Mouse (Mus musculus): ENCODE data around the gene Znhit3. TPM values are rescaled to one million over a fixed set of nuclear protein-coding genes. Genes with fewer than 3 reads are reported as not detected.
"Not testable (repeated sequence)": the region's sequence is repeated elsewhere in the genome, so short reads cannot be mapped to it uniquely, and the experiment has no call there.

The Znhit3 gene
- total RNA-seq, 1 experiment from 2014 or later = 11.8 TPM

- no peak for ATAC-seq (ENCODE audit: extremely low read depth, insufficient number of reproducible peaks, low FRiP score, poor library complexity, severe bottlenecking)
Measured at GRCm38 (mm10) chr11:84880971-84881370, 35.2 kb downstream of the Znhit3 start.

GRCm38 (mm10) chr11:84880465-84880961 lies 35.7 kb downstream of the Znhit3 start:
- peak; percentile 26; the same call in 1 of the 2 replicates for ATAC-seq (ENCODE audit: extremely low read depth, insufficient number of reproducible peaks, low FRiP score, poor library complexity, severe bottlenecking)

- ATAC-seq (ENCODE audit: extremely low read depth, insufficient number of reproducible peaks, low FRiP score, poor library complexity, severe bottlenecking) = peak; percentile 66
Measured at GRCm38 (mm10) chr11:84879772-84880464, 36.2 kb downstream of the Znhit3 start, which contains the start of the genes Myo19 and Pigw. Gene Myo19 (plus strand): TSS chr11:84880148. Gene Pigw (minus strand): TSS chr11:84880285.

GRCm38 (mm10) chr11:84879007-84879771 lies 37.0 kb downstream of the Znhit3 start:
- no peak for ATAC-seq (ENCODE audit: extremely low read depth, insufficient number of reproducible peaks, low FRiP score, poor library complexity, severe bottlenecking)

- ATAC-seq (ENCODE audit: extremely low read depth, insufficient number of reproducible peaks, low FRiP score, poor library complexity, severe bottlenecking) = not testable (repeated sequence)
Measured at GRCm38 (mm10) chr11:84876020-84876419, 40.1 kb downstream of the Znhit3 start.

- no peak for ATAC-seq (ENCODE audit: extremely low read depth, insufficient number of reproducible peaks, low FRiP score, poor library complexity, severe bottlenecking)
Measured at GRCm38 (mm10) chr11:84873042-84873833, 42.9 kb downstream of the Znhit3 start.

- ATAC-seq (ENCODE audit: extremely low read depth, insufficient number of reproducible peaks, low FRiP score, poor library complexity, severe bottlenecking) = no peak
Measured at GRCm38 (mm10) chr11:84871548-84872069, 44.6 kb downstream of the Znhit3 start.

- no peak for ATAC-seq (ENCODE audit: extremely low read depth, insufficient number of reproducible peaks, low FRiP score, poor library complexity, severe bottlenecking)
Measured at GRCm38 (mm10) chr11:84871046-84871445, 45.1 kb downstream of the Znhit3 start.

- ATAC-seq (ENCODE audit: extremely low read depth, insufficient number of reproducible peaks, low FRiP score, poor library complexity, severe bottlenecking) = peak; percentile 64
Measured at GRCm38 (mm10) chr11:84870337-84871043, 45.7 kb downstream of the Znhit3 start, which contains the start of gene Ggnbp2. Gene Ggnbp2 (minus strand): TSS chr11:84870817.

GRCm38 (mm10) chr11:84869537-84870232 lies 46.5 kb downstream of the Znhit3 start:
- peak; percentile 79 for ATAC-seq (ENCODE audit: extremely low read depth, insufficient number of reproducible peaks, low FRiP score, poor library complexity, severe bottlenecking)

- no peak for ATAC-seq (ENCODE audit: extremely low read depth, insufficient number of reproducible peaks, low FRiP score, poor library complexity, severe bottlenecking)
Measured at GRCm38 (mm10) chr11:84868786-84869259, 47.3 kb downstream of the Znhit3 start.

- no peak for ATAC-seq (ENCODE audit: extremely low read depth, insufficient number of reproducible peaks, low FRiP score, poor library complexity, severe bottlenecking)
Measured at GRCm38 (mm10) chr11:84867586-84867985, 48.6 kb downstream of the Znhit3 start.

- ATAC-seq (ENCODE audit: extremely low read depth, insufficient number of reproducible peaks, low FRiP score, poor library complexity, severe bottlenecking) = no peak
Measured at GRCm38 (mm10) chr11:84865268-84865667, 50.9 kb downstream of the Znhit3 start.

Other genes with a start within 250 kb of the Znhit3 start
- gene Mrm1, start 96.9 kb downstream of the Znhit3 start, total RNA-seq (2017) = 6.3 and 8.1 TPM in 2 replicates
- gene Dhrs11, start 87.4 kb downstream of the Znhit3 start, total RNA-seq (2017) = 10.0 and 12.4 TPM in 2 replicates
- 229 and 286 TPM in 2 replicates for gene Ggnbp2, start 45.5 kb downstream of the Znhit3 start, total RNA-seq (2017)
- gene Myo19, start 36.2 kb downstream of the Znhit3 start, total RNA-seq (2017) = 4.1 and 4.8 TPM in 2 replicates
- 5.3 and 7.8 TPM in 2 replicates for gene Pigw, start 36.1 kb downstream of the Znhit3 start, total RNA-seq (2017)
- gene Car4, start 41.4 kb upstream of the Znhit3 start, total RNA-seq (2017) = not detected in 2 replicates
- gene Usp32, start 223.8 kb upstream of the Znhit3 start, total RNA-seq (2017) = 118 and 126 TPM in 2 replicates

Data from neutrophil, adult 5-6 weeks (primary cell).